Mouse (Mus musculus): Measurements from ENCODE around the gene Cep131.
A peak's percentile ranks its signal among the peaks of the same experiment; 100 is the strongest.

The Cep131 gene

DNA sequence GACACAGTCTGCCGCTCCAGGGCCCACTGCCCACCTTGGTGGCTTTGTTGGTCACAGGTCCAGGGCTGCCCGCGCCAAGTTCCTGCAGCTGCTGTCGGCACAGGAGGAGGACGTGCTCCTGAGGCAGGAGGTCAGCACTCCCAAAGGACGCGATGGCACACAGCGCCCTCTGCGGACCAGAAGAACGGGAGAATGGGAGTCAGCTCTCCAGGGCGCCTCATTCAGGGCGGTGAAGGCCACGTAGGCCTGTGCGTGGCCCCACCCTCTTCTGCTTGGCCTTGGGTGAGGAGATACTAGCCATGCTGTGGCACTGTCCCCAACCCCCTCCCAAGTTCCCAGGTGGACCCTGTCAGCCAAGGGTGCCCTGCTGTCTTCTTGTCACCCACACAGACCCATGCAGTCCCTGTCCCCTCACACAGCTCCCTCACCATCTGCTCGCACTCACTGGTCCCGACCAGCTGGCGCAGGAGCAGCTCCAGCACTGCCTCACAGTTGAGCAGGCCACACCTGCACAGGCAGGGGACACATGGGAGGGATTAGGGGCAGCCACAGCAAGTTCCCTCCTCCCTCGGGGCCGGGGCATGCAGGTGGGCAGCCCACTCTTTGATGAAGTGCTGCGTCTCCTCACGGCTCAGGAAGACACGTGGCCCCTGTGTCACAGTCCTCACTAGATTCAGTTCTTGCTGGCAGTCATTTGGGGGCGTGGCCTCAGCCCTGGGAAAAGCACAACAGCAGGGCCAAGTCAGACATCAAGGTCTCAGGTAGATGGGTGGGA lies 6.4 kb upstream of the Cep131 start:
- no peak for DNase-seq

DNA sequence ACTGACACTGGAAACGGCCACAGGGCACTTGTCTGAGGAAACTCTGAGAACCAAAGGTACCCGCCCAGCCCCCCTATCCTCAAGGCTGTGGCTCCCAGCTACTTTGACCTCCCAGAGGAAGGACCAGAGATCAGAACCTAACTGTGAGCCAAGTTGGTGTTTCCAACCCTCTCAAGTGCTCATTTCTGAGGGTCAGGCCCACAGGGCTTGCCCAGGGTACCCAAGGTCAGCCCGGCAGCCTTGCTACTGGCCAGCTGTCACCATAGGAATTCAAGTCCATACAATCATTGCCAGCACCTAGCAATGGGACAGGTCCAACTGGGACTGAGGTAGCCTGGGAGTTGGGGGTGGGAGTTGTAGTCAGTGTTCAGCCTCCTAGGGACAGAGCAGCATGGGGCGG lies 4.0 kb upstream of the Cep131 start:
- no peak for DNase-seq

DNA sequence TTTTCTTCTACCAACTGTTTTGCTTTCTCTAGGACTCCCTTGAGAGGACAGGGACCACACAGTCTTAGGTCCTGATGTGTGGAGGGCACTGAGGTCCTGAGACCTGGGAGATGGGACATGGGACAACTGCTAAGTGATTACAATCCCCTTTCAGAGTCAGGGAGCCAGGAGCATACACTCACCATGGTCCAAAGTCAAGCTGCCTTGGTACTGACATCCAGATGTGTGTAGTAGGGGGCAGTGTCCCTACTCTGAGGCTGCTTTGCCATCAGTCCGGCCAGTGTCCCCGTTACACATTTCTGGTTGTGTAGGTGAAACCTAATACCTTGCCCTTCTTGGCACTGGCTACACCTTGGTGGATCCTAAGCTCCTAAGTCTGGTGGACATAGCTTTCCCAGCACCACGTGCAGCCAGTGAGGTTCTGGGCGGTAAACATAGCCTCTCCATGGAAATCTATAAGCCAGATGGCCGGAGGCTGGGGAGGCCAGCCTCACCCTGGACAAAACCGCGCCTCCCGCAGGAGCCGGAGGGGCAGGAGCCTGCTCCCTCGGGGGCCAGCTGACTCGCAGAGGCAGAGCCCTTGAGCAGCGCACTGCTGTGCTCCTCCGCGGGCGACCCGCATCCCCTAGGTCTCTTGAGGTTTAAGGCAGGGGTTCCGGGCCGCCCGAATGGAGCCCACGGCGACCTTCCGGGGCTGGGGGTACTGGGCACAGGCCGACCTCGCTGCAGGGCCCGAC lies 568 bp downstream of the Cep131 start:
- DNase-seq = peak; percentile 55

DNA sequence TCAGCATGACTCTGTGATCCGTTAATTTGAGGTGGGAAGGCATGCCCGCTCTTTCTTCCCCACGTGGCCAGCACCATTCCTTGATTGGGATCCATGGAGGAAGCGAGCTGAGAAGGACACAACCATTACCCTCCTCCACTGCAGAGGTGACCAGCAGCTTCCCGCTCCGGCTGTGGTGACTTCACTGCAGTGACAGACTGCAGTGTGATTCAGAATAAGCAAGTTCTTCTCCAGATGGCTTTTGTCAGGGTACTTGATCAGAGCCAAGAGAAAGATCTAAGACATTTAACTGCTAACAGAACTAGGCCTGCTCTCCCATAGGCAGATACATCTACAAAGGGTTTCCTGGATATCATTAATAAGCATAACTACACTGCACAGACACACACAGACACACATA lies 6.3 kb downstream of the Cep131 start:
- DNase-seq = no peak

DNA sequence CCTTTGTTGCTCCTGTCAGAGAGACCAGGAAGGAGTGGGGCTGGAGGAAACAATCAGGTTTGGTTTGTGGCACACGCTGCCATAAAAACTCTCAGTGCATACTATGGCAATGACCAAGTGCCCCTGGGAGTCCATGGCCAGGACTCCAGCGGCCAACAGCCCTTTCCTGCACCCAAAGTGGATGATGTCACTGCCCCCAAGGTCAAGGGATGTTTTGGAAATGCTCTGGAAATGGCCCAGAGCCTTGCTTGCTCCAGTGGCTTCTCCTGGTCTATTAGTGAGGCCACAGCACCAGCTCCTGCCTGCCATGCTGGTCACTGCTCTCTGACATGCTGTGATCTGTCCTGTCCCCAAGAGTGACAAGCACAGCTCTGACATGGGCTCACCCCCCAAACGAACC lies 10.4 kb downstream of the Cep131 start:
- DNase-seq = no peak

DNA sequence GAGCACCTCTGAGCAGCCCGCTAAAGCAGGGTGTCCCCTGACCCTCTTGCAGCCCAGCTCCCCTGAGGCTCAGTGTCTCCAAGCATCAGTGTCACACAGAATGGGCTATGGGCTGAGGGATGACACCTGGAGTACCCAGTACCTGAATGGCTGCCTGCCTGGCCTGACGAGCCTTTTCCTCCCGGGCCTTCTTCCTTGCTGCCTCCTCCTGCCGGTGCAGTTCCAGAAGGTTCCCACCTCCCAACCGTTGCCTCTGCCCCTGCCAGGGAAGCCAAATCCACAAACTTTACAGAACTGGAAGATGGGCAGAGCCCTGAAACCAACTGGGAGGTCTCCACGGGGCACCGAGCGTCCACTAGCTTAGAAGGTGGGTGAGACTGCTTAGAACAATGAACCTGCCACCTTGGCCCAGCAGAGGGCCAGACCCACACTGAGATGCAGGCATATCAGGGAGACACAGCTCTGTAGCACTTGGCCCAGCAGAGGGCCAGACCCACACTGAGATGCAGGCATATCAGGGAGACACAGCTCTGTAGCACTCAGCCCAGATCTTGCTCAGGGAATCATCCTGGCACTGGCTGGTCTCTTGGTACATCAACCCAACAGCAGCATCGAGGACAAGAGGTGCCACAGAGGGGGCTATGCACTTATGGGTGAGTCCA lies 13.5 kb downstream of the Cep131 start:
- DNase-seq = no peak

DNA sequence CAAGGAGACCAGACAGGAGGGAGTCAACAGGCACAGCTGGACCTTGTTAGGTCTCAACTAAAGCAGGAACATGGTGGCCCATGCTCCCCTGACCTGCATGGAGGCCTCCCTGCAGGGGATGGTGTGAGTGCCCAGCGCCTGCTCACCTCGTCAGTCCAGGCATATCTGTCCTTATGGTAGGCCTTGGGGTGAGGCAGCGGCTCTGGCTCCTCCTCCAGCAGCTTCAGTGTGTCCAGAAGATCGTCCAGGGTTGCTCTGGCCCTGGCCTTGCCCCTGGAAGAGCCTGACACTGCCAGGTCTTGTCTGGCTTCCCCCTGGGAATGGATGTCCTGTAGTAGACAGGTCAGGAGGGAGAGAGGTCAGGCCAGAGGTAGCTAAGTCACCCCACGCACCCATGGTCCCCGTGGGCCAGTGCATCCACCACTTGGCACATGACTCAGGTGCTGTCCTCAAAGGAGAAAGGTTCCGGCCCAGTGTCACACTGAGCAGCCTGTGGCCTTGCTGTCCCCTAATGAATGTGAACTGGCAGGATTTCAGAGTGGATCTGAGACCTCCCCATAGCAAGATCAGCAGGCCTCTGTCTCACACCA lies 14.8 kb downstream of the Cep131 start:
- no peak for DNase-seq

DNA sequence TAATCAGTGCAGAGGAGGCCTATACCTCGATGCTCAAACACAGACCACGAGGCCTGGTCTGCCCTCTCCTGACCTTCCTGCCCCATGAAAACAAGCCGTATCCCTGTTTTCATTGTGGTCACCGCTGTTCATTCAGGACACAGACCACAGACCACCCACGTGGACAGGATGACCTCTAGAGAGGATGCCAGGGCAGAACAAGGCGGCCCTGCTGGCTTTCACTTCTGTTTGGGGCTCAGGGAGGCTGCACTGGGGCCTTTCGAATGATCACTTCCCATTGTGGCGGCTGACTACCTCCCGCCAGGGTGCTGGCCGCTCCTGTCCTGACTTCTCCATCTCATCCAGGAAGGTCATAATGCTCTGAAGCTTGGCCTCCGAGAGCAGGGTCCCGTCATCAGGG lies 15.6 kb downstream of the Cep131 start:
- DNase-seq = no peak

DNA sequence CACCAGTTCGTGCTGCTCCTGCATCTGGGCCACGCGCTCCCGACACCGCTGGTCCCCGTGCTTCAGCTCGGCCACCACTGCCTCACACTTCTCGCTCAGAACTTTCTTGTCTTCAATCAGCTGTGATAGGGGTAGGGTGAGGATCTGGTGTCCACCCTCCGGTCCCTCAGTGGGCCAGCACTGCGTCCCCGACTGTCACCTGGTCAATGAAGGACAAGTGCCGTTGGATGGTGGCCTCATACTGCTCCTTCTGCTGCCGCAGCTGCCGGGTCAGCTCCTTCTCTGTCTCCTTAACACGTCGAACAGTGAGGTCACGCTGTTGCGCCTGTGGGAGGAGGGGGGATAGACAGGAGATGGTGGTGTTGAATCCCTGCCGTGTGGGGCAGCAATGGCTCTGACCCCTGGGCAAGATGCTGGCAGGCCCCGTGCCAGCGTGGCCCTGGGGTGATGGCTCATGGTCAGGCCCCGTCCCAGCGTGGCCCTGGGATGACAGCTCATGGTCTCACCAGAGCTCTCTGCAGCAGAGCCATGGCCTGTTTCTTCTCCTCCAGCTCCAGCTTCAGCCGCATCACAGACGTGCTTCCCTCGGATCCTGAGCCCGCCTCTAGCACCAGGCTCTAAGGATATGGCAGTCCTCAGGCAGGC lies 16.2 kb downstream of the Cep131 start:
- no peak for DNase-seq

DNA sequence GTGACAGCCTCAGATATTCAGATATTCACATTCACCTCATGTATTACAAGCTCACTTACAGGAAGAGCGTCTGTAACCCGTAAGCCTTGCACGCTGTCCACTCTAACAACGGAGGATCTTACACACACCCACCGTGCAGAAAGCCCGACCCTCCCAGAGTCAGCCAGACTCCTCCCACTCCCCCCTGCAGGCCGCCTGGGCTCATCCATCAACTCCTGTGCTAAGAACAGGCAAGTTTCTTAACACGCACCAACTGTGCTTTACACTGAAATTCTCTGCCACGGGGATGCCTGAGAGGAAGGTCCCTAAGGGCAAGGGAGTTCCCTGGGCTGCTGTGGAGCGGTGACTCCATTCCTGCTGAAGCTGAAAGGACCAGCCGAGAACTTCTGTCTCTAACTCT lies 17.4 kb downstream of the Cep131 start:
- DNase-seq = no peak

DNA sequence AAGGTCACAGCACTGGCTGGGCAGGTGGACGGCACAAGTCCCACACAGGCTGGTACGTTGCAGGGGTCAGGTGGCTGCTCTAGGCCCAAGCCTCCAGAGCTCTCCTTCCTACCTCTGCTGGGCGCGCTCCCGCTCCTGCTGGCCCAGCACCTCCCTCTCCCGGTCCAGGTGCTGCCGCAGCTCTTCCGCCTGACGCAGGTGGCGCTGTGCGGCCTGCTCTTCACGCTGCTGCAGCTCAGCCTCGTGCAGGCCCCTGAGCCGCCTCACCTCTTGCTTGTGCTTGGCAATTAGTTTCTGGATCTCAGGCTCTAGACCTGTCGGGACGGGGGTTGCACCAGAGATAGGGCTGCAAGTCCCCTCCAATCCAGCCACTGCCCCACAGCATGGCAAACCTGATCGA lies 18.8 kb downstream of the Cep131 start:
- DNase-seq = no peak

DNA sequence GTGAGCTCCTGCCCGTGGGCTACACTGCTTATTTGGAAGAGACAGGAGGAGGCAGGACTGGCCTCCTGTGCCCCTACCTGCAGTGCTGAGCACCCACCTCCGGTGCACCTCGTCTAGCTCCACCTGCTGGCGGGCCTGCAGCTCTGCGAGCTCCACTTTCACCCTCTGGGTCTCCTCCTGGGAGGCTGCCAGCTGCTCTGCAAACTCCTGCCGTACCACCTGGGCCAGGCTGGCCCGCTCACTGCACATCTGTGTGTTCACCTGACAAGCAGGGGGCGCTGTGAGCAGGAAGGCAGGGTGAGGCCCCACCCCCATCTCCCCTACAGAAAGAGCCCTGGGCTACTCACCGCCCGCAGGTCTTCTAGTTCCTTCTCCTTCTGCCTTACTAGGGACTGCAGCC lies 21.3 kb downstream of the Cep131 start:
- DNase-seq = peak; percentile 62

DNA sequence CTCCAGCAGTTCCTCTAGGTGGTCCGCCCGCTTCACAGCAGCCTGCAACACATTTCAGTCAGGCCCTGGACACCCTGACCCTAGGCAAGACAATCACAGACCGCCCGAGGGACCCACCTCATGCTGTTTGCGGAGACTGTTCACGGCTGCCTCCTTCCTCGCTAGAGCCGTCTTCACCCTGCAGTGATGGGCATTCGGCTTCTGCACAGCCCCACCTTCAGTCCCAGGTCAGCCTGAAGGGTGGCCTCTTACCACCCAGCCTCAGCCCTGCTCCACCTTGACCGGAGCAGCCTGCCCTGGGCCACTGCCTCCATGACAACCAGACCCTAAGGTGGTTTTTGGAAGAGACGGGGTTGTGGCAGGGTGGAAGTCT lies 22.0 kb downstream of the Cep131 start:
- DNase-seq = no peak

DNA sequence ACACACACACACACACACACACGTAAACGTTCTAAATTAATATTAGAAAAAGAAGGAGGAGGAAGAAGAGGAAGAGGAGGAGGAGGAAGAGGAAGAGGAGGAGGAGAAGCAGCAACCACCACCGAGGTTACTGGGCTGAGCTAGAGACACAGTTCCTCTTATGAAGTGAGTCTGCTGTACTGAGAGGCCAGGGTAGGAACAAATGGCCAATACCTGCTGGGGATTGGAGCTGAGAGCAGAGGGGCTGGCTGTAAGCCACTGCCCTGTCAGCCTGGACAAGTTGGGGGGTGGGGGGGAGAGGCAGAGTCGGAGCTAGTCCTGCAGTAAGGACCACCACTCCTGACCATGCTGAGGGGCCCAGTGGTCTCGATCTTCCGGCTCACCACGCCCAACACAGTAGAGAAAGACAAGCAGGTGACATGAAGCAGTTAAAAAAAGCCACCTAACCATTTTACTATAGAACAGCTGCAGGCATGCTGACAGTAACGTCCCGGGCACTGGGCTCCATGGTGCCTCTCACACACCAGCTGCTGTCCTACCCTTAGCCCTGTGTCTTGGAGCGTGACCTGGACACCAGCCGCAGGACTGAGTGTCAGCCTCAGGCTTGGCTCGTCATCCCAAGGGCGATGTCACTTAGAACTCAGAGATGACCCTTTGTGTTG lies 22.5 kb downstream of the Cep131 start:
- DNase-seq = no peak

DNA sequence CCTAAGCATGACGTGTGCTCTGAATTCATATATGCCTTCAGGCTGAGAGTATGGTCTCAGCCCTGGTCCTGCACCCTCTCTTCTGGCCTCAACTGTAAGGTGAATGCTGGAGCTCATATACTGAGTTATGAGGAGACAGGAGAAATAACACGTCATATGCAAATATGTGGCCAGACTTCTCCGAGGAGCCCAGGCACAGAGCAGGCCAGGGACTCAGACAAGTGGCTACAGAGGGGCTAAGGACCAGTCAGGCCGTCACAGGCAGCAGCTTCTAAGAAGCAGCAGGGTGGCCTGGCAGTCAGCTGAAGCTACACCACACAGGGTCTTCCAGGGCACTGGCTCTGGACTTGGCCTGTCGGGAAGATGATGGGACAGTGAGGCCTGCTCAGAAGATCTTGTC lies 23.3 kb downstream of the Cep131 start:
- no peak for DNase-seq

DNA sequence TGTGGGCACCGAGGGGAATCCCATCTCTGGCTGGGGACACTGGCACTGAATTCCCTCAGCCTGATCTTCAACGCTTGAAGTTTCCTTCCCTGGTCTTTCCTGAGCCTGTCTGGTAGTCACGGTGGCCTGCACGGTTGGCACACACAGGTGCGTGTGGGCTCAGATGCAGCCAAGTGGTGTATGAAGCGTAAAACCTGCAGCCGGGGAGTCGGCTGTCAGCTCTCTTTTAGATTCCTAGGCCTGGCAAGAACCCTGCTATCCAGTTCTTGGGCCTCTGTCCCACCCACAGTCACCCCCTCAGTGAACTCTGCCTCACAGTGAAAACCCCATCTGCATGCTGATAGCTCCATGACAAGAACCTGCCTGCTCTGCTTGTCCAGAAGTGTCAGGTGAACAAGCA lies 26.0 kb downstream of the Cep131 start:
- no peak for DNase-seq

DNA sequence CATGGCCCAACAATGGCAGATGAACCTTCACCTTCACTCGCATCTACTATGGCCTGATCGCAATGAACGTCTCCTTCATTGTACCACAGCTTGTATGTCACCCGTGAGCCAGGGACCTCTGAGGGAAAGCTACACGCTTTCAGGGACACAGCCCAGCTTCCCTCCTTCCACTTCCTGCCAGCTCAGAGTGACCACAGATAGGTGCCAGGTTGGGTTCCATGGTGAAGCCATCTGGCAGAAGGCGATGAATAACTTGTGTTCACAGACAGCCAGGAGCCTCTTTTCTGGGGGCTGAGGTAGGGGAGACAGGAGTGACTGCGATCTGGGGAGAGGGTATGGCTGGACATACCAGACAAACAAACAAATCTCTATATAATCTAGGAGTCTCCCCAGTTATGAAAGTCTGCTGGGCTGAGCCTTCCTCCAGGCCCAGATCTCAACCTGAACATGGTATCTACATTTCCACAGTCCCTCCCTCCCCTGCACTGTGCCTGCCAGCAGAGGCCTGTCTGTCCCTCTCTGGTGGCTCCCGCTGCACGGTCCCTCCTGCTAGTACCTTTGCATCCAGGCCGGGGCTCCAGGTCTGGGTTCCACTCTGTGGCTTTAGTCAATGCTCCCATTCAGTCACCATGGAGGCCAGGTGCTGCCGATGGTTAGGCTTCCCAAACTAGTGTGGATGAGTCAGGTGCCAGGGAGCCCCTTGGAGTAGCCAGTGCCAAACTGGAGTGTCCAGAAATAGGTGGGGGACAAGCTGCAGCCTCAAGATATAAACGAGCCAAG lies 30.5 kb downstream of the Cep131 start:
- DNase-seq = no peak

DNA sequence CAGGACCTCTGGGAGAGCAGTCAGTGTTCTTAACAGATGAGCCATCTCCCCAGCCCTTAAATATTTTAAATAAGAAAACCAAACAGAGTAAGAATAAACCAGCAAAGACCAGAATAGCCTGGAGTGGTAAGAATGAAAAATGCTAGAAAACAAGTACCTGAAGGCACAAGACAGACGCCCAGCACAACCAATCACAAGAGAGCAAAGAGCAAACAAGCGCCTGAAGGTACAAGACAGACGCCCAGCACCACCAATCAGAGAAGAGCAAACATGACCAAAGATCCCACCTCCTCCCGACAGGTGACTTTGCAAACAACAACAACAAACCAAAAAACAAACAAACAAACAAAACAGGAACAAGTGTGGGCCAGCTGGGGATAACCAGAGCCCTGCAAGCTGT lies 32.8 kb downstream of the Cep131 start:
- DNase-seq = no peak

DNA sequence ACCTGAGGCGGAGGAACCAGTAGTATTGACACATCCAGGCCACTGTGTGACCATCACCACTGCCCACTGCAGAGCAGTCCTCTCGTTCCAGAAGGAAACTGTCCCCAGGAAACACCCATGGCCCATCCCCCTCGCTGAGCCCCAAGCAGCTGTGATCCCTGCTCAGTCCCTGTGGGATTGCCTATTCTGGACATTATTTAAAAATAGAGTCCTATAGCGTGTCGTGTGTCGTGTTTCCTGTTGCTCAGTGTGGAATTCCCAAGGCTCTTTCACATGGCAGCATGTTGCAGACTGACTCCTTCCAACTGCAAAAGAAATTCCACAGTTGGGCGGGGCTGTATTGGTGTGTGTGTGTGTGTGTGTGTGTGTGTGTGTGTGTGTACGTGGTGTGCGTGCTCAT lies 34.4 kb downstream of the Cep131 start:
- no peak for DNase-seq

DNA sequence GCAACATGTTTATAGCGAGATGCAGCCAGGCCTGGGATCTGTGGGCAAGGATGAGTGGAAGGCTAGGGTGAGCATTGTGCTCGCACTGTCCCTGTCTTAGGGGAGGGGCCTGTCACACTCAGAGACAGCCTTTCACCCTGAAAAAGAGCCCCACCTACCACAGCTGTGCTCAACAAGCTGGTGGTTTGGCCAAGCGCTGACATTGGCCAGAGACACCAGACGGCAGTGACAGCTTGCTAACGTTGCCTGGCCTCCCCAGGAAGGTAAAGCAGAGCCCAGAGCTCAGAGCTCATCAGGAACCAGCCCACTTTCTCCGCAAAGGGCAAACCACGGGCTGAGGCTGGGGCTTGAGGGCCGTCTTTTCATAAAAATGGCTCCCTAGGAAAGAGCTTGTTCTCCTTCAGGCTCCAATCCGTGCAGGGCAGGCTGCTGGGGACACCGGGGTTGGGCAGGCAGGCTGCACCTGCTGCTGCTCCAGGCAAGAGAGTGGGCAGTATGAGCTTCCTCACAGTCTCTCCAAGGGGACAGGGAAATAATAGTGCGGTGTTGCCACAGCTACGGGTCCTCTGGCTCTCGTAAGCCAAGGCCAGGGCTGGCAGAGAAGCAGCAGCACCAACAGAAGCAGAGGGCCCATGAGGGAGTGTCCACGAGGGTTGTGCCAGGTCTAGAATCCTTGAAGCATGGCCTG lies 35.4 kb downstream of the Cep131 start:
- DNase-seq = no peak

DNA sequence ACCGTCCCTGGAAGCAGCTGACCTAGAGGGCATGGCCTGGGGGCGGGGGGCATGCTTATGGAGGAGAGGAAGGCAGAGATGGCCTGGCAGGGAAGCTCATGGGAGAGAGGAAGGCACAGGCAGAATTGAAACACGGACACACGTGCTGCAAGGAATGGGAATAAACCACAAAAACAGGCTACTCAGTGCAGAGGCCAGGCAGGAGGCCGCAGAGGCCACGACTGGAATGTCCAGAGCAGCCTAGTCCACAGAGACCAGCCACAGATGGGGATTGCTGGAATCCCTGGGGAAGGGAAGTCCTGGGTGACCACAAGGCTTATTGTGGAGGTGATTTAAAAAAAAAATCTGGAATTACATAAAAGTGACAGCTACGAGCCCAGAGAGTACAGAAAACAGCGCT lies 37.6 kb downstream of the Cep131 start:
- no peak for DNase-seq

DNA sequence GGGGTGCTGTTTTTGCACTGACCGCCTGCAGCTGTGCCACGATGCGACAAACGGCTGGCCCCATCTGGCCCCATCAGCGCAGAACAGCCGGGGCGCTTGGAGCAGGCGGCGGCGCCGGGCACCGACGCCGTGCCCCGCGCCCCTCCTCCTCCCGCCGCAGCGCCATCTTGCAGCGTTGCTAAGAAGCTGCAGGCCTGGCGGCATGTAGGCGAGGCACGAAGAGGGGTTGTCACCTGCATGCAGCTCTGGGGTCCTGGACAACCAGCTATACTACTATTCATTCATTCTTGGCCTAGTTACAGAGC lies 38.4 kb downstream of the Cep131 start:
- no peak for DNase-seq
